Mouse (Mus musculus) liver, embryonic 11.5 days (tissue): ENCODE data around the gene Tkt. TPM values are rescaled to one million over a fixed set of nuclear protein-coding genes. Genes with fewer than 3 reads are reported as not detected.
A peak's percentile ranks its signal among the peaks of the same experiment; 100 is the strongest.

ENCODE experiments used
- ATAC-seq: fragments of 200-750 bp; cut with Nextera tagmentation; replicated peaks from 2 replicates; pipeline ENCODE4 v1.8.0; 2017; ENCODE audit warnings: moderate number of reproducible peaks, mild to moderate bottlenecking, moderate TSS enrichment, moderate library complexity; ENCODE audit not compliant: low FRiP score
- DNase-seq: peaks from one replicate; pipeline ENCODE4 v3.0.0-alpha.2; 2017; ENCODE audit warnings: low spot score
- H3K27ac ChIP-seq: fragments of 300-500 bp; sonication (generic); 2 replicates; pipeline ENCODE4 v1.5.1; 2014; ENCODE audit warnings: mild to moderate bottlenecking, low read depth, low read length, control low read depth
- H3K27me3 ChIP-seq: fragments of 300-500 bp; sonication (generic); replicated peaks from 2 replicates; pipeline ENCODE4 v1.6.1; 2014; ENCODE audit warnings: low read length, mixed read lengths; ENCODE audit not compliant: control insufficient read depth, insufficient read depth
- H3K36me3 ChIP-seq: fragments of 300-500 bp; sonication (generic); 2 replicates; pipeline ENCODE4 v1.6.1; 2014; ENCODE audit warnings: mild to moderate bottlenecking, low read length, moderate library complexity, mixed read lengths; ENCODE audit not compliant: control insufficient read depth, insufficient read depth
- H3K4me1 ChIP-seq: fragments of 300-500 bp; sonication (generic); replicated peaks from 2 replicates; pipeline ENCODE4 v1.6.1; 2014; ENCODE audit warnings: low read length, mixed read lengths; ENCODE audit not compliant: control insufficient read depth, insufficient read depth
- H3K4me2 ChIP-seq: fragments of 300-500 bp; sonication (generic); 2 replicates; pipeline ENCODE4 v1.6.1; 2014; ENCODE audit warnings: mild to moderate bottlenecking, control low read depth, moderate library complexity
- H3K4me3 ChIP-seq: fragments of 300-500 bp; sonication (generic); 2 replicates; pipeline ENCODE4 v1.5.1; 2014; ENCODE audit warnings: low read depth, low read length, control low read depth
- H3K9ac ChIP-seq: fragments of 300-500 bp; sonication (generic); 2 replicates; pipeline ENCODE4 v1.6.1; 2014; ENCODE audit warnings: low read depth, low read length, control low read depth
- H3K9me3 ChIP-seq: fragments of 300-500 bp; sonication (generic); 2 replicates; pipeline ENCODE4 v1.6.1; 2016; ENCODE audit warnings: low read length, inconsistent platforms, mixed read lengths; ENCODE audit not compliant: control insufficient read depth
- WGBS: fragments of 180-500 bp; shearing (Covaris S2); extraction: QIAGEN DNeasy Blood & Tissue Kit; methylation state at CpG from one replicate; pipeline ENCODE4 v1.1.7; 2014; 5-methylcytosine and 5-hydroxymethylcytosine counted together
- polyA plus RNA-seq: library from polyadenylated mRNA; unstranded; fragments of >200 nt; fragmentation: Nextera tagmentation; extraction: Ambion mirVana; gene quantifications from 2 replicates; pipeline ENCODE4 v1.2.1, GENCODE M21; 2014

The Tkt gene
- polyA plus RNA-seq, 1 experiment from 2014 or later: 184 TPM

- Histone ChIP-seq H3K27me3 (no peaks in the 10 kb centered on the region), H3K4me3 (no peak overlapping the region), H3K9me3 (no peaks in the 10 kb centered on the region), H3K4me1 (peaks cover 23% of the 10 kb centered on the region), H3K27ac (no peak overlapping the region), H3K4me2 (no peak overlapping the region), H3K9ac (no peak overlapping the region), H3K36me3 (no peaks in the 10 kb centered on the region)
- no peak for DNase-seq
- no peak for ATAC-seq
- WGBS: 80% methylated on average over 1 of the region's 1 CpGs
Observed at GRCm38 (mm10) chr14:30581238-30581637, 33.1 kb downstream of the Tkt start.

GRCm38 (mm10) chr14:30584077-30584476, 35.9 kb downstream of the Tkt start:
- Histone ChIP-seq H3K9me3 (no peaks in the 10 kb centered on the region), H3K27ac (no peak overlapping the region), H3K27me3 (no peaks in the 10 kb centered on the region), H3K4me1 (peaks cover 15% of the 10 kb centered on the region), H3K9ac (no peak overlapping the region), H3K36me3 (no peaks in the 10 kb centered on the region), H3K4me2 (no peak overlapping the region), H3K4me3 (no peak overlapping the region)
- ATAC-seq (no peak), DNase-seq (no peak)
- WGBS: 63% methylated on average over 2 of the region's 2 CpGs

GRCm38 (mm10) chr14:30584497-30585251, 36.5 kb downstream of the Tkt start:
- H3K27ac ChIP-seq: no peak overlapping the region
- no peak overlapping the region for H3K4me3 ChIP-seq
- peak overlapping the region; percentile 14 for H3K4me2 ChIP-seq
- no peaks in the 10 kb centered on the region for H3K9me3 ChIP-seq
- ATAC-seq (peak; percentile 51; the same call in 1 of the 2 replicates), DNase-seq (no peak)
- peak overlapping the region; percentile 20; the same call in 1 of the 2 replicates for H3K9ac ChIP-seq
- peaks cover 15% of the 10 kb centered on the region for H3K4me1 ChIP-seq
- H3K27me3 ChIP-seq: no peaks in the 10 kb centered on the region
- no peaks in the 10 kb centered on the region for H3K36me3 ChIP-seq
- WGBS: 43% methylated on average over 19 of the region's 19 CpGs

- no peak overlapping the region for H3K4me2 ChIP-seq
- DNase-seq (no peak), ATAC-seq (no peak)
- no peaks in the 10 kb centered on the region for H3K36me3 ChIP-seq
- H3K27me3 ChIP-seq: no peaks in the 10 kb centered on the region
- no peak overlapping the region for H3K4me3 ChIP-seq
- no peak overlapping the region for H3K27ac ChIP-seq
- no peak overlapping the region for H3K9ac ChIP-seq
- H3K4me1 ChIP-seq: peaks cover 12% of the 10 kb centered on the region
- WGBS: 84% methylated on average over 5 of the region's 5 CpGs
- no peaks in the 10 kb centered on the region for H3K9me3 ChIP-seq
Observed at GRCm38 (mm10) chr14:30585323-30585722, 37.2 kb downstream of the Tkt start.

GRCm38 (mm10) chr14:30586780-30587461, 38.8 kb downstream of the Tkt start:
- H3K27me3 ChIP-seq: no peaks in the 10 kb centered on the region
- no peaks in the 10 kb centered on the region for H3K9me3 ChIP-seq
- peaks cover 16% of the 10 kb centered on the region for H3K4me1 ChIP-seq
- WGBS: 63% methylated on average over 7 of the region's 7 CpGs
- H3K4me2 ChIP-seq: no peak overlapping the region
- ATAC-seq (no peak), DNase-seq (no peak)
- no peak overlapping the region for H3K27ac ChIP-seq
- H3K9ac ChIP-seq: no peak overlapping the region
- H3K4me3 ChIP-seq: no peak overlapping the region
- H3K36me3 ChIP-seq: no peaks in the 10 kb centered on the region

- no peak for ATAC-seq
- H3K27me3 ChIP-seq: no peaks in the 10 kb centered on the region
- H3K36me3 ChIP-seq: no peaks in the 10 kb centered on the region
- WGBS: 76% methylated on average over 11 of the region's 11 CpGs
- H3K27ac ChIP-seq: no peak overlapping the region
- DNase-seq: no peak
- H3K4me1 ChIP-seq: peaks cover 8% of the 10 kb centered on the region; the same call in 1 of the 2 replicates
- no peak overlapping the region for H3K4me2 ChIP-seq
- no peak overlapping the region for H3K9ac ChIP-seq
- H3K9me3 ChIP-seq: no peaks in the 10 kb centered on the region
- no peak overlapping the region for H3K4me3 ChIP-seq
Observed at GRCm38 (mm10) chr14:30590041-30590645, 42.0 kb downstream of the Tkt start.

- WGBS: 76% methylated on average over 7 of the region's 7 CpGs
- DNase-seq: no peak
- no peaks in the 10 kb centered on the region for H3K9me3 ChIP-seq
- H3K4me1 ChIP-seq: peaks cover 8% of the 10 kb centered on the region; the same call in 1 of the 2 replicates
- H3K9ac ChIP-seq: no peak overlapping the region
- H3K4me3 ChIP-seq: no peak overlapping the region
- H3K27me3 ChIP-seq: no peaks in the 10 kb centered on the region
- no peak overlapping the region for H3K27ac ChIP-seq
- no peak for ATAC-seq
- H3K36me3 ChIP-seq: 0 out of 2 replicates have a peak, but pooled peaks cover 2% of the 10 kb centered on the region
- no peak overlapping the region for H3K4me2 ChIP-seq
Observed at GRCm38 (mm10) chr14:30590918-30591317, 42.8 kb downstream of the Tkt start.

- Histone ChIP-seq H3K27me3 (no peaks in the 10 kb centered on the region), H3K36me3 (0 out of 2 replicates have a peak, but pooled peaks cover 2% of the 10 kb centered on the region), H3K9me3 (no peaks in the 10 kb centered on the region), H3K27ac (no peak overlapping the region), H3K9ac (no peak overlapping the region), H3K4me2 (peak overlapping the region; percentile 39; the same call in 1 of the 2 replicates), H3K4me1 (peaks cover 8% of the 10 kb centered on the region; the same call in 1 of the 2 replicates), H3K4me3 (no peak overlapping the region)
- WGBS: 11% methylated on average over 6 of the region's 6 CpGs
- ATAC-seq: 0 out of 2 replicates have a peak, but pooled peaks have one; percentile 50
- DNase-seq: peak; percentile 65
Observed at GRCm38 (mm10) chr14:30591417-30591816, 43.3 kb downstream of the Tkt start.
